Mouse (Mus musculus): ENCODE measurements around the gene Ip6k1. TPM values are rescaled to one million over a fixed set of nuclear protein-coding genes. Genes with fewer than 3 reads are reported as not detected.

Gene Ip6k1
- polyA plus RNA-seq, 1 experiment from 2014 or later, result 29.2 TPM

DNA sequence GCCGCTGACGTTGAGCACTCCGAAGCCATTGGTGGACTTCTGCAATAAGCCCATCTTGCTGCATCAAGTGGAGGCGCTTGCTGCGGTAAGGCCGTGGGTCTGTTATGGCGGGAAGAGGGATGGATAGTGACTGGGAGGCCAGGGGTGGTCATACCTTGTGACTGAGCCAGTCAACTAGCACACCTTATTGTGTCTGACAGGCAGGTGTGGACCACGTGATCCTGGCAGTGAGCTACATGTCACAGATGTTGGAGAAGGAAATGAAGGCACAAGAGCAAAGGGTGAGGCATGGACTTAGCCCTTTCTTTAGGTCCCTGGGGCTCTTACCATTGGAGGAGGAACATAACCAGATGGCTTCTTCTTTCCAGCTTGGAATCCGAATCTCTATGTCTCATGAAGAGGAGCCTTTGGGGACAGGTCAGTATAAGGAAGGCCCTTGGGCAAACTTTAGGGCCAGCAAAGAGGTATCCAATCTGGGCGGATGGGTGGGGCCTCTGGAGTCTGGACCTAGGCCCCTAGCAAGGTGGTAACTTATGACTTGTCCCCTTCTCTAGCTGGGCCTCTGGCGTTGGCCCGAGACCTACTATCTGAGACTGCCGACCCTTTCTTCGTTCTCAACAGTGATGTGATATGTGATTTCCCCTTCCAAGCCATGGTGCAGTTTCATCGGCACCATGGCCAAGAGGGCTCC lies 47.4 kb downstream of the Ip6k1 start:
- Histone ChIP-seq H3K4me3 (ENCODE audit: low read depth, low read length) (peak overlapping the region; percentile 80), H3K9ac (replicated peaks; ENCODE audit: low read depth, low read length) (peak overlapping the region; percentile 73), H3K27ac (ENCODE audit: low read length) (peak overlapping the region; percentile 58), H3K4me2 (replicated peaks; ENCODE audit: low read depth, low read length) (peak overlapping the region; percentile 94), H3K9me3 (ENCODE audit: control insufficient read depth, low read depth, low read length) (no peaks in the 10 kb centered on the region), H3K36me3 (ENCODE audit: control insufficient read depth, insufficient read depth, low read length) (peaks cover 48% of the 10 kb centered on the region), H3K4me1 (ENCODE audit: control insufficient read depth, insufficient read depth, low read length) (peaks cover 14% of the 10 kb centered on the region), H3K27me3 (ENCODE audit: control insufficient read depth, insufficient read depth, low read length) (no peaks in the 10 kb centered on the region)
- WGBS, result 42% methylated on average over 15 of the region's 15 CpGs
- no peak for ATAC-seq (ENCODE audit: insufficient number of reproducible peaks, insufficient read depth, low FRiP score, low read depth)

DNA sequence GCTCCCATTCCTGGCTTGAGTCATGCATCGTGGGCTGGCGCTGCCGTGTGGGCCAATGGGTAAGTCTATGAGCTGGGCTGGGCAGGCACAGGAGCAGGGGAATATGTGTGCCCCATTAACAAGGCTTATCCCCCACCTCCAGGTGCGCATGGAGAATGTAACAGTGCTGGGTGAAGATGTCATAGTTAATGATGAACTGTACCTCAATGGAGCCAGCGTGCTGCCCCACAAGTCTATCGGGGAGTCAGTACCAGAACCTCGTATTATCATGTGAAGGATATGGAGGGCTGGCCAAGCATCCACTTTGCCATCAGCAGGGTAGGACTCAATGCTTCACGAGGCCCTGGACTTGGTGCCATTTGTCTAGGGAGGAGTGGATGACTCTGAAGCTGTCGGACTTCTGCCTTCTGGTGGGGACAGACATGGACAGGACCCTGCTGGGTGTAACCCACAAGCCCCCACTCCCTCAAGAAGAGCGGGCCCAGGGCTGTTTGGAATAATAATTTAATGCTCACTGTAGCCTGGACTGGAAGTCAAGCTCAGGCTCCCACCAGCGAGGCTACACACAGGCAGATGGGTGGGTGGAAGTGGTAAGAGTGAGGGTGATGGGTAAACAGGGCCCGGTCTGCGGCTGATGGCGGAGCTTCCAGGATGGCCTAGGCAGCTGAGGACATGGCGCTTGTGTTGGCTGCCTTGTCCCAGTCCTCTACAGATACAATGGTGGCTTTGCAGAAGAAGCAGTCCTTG lies 49.1 kb downstream of the Ip6k1 start:
- no peak for ATAC-seq (ENCODE audit: insufficient number of reproducible peaks, insufficient read depth, low FRiP score, low read depth)
- Histone ChIP-seq H3K4me3 (ENCODE audit: low read depth, low read length) (no peak overlapping the region), H3K9me3 (ENCODE audit: control insufficient read depth, low read depth, low read length) (no peaks in the 10 kb centered on the region), H3K27ac (ENCODE audit: low read length) (no peak overlapping the region), H3K4me1 (ENCODE audit: control insufficient read depth, insufficient read depth, low read length) (peaks cover 14% of the 10 kb centered on the region), H3K4me2 (replicated peaks; ENCODE audit: low read depth, low read length) (no peak overlapping the region), H3K27me3 (ENCODE audit: control insufficient read depth, insufficient read depth, low read length) (no peaks in the 10 kb centered on the region), H3K9ac (replicated peaks; ENCODE audit: low read depth, low read length) (no peak overlapping the region), H3K36me3 (ENCODE audit: control insufficient read depth, insufficient read depth, low read length) (peaks cover 37% of the 10 kb centered on the region; the same call in 1 of the 2 replicates)
- 92% methylated on average over 15 of the region's 15 CpGs for WGBS

GRCm38 (mm10) chr9:108051931-108052220 lies 49.6 kb downstream of the Ip6k1 start:
- Histone ChIP-seq H3K4me3 (ENCODE audit: low read depth, low read length) (no peak overlapping the region), H3K4me2 (replicated peaks; ENCODE audit: low read depth, low read length) (no peak overlapping the region), H3K9me3 (ENCODE audit: control insufficient read depth, low read depth, low read length) (no peaks in the 10 kb centered on the region), H3K4me1 (ENCODE audit: control insufficient read depth, insufficient read depth, low read length) (peaks cover 14% of the 10 kb centered on the region), H3K9ac (replicated peaks; ENCODE audit: low read depth, low read length) (no peak overlapping the region), H3K27ac (ENCODE audit: low read length) (no peak overlapping the region), H3K27me3 (ENCODE audit: control insufficient read depth, insufficient read depth, low read length) (no peaks in the 10 kb centered on the region), H3K36me3 (ENCODE audit: control insufficient read depth, insufficient read depth, low read length) (peaks cover 32% of the 10 kb centered on the region; the same call in 1 of the 2 replicates)
- 81% methylated on average over 4 of the region's 4 CpGs for WGBS
- no peak for ATAC-seq (ENCODE audit: insufficient number of reproducible peaks, insufficient read depth, low FRiP score, low read depth)

- H3K36me3 ChIP-seq (ENCODE audit: control insufficient read depth, insufficient read depth, low read length), result peaks cover 26% of the 10 kb centered on the region; the same call in 1 of the 2 replicates
- H3K9me3 ChIP-seq (ENCODE audit: control insufficient read depth, low read depth, low read length), result no peaks in the 10 kb centered on the region
- H3K4me3 ChIP-seq (ENCODE audit: low read depth, low read length), result no peak overlapping the region
- H3K27me3 ChIP-seq (ENCODE audit: control insufficient read depth, insufficient read depth, low read length), result no peaks in the 10 kb centered on the region
- H3K4me2 ChIP-seq (replicated peaks; ENCODE audit: low read depth, low read length), result no peak overlapping the region
- peak overlapping the region; percentile 15; the same call in 1 of the 2 replicates for H3K27ac ChIP-seq (ENCODE audit: low read length)
- peaks cover 14% of the 10 kb centered on the region for H3K4me1 ChIP-seq (ENCODE audit: control insufficient read depth, insufficient read depth, low read length)
- no peak for ATAC-seq (ENCODE audit: insufficient number of reproducible peaks, insufficient read depth, low FRiP score, low read depth)
- H3K9ac ChIP-seq (replicated peaks; ENCODE audit: low read depth, low read length), result no peak overlapping the region
- WGBS, result 74% methylated on average over 7 of the region's 7 CpGs
These were observed 50.1 kb downstream of the Ip6k1 start for GRCm38 (mm10) chr9:108052411-108052810.

DNA sequence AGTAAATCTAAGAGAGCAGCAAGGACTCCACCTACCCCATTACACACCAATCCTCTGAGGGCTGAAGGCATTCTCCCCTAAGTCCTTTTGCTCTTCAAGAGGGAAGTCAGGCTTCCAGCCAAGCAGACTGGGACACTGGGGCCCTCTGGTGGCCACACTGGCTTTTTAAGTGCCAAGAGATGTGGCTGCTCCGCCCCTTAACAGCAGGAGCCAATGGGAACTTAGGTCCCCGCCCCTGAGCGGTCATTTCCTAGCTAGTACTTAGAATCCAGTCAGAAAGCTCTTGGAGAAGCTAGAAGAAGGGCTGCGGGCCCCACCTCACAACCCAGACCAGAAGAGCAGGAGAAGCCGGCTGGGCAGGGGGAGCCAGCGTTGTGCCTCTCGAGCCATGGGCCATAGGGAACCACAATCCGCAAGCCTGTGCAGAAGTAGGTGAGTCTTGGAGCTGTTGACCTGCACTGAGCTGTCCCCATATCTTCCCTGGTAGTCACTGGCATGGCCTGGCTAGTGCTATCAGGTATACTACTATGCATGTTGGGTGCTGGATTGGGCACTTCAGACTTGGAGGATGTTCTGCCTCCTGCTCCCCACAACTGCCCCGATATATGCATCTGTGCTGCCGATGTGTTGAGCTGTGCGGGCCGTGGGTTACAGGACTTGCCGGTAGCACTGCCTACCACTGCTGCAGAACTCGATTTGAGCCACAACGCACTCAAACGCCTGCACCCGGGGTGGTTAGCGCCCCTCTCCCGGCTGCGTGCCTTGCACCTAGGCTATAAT lies 50.8 kb downstream of the Ip6k1 start, which contains the start of gene Amigo3:
TSS of gene Amigo3 (plus strand) at position 275 of the 780 bp plus-strand sequence.
- Histone ChIP-seq H3K9ac (replicated peaks; ENCODE audit: low read depth, low read length) (no peak within 1 kb of the TSS), H3K27ac (ENCODE audit: low read length) (peak within 1 kb of the TSS; percentile 22), H3K9me3 (ENCODE audit: control insufficient read depth, low read depth, low read length) (no peaks in the 10 kb centered on the region), H3K27me3 (ENCODE audit: control insufficient read depth, insufficient read depth, low read length) (no peaks in the 10 kb centered on the region), H3K4me3 (ENCODE audit: low read depth, low read length) (peak within 1 kb of the TSS; percentile 7; the same call in 1 of the 2 replicates), H3K4me2 (replicated peaks; ENCODE audit: low read depth, low read length) (peak within 1 kb of the TSS; percentile 33), H3K4me1 (ENCODE audit: control insufficient read depth, insufficient read depth, low read length) (peaks cover 10% of the 10 kb centered on the region), H3K36me3 (ENCODE audit: control insufficient read depth, insufficient read depth, low read length) (peaks cover 26% of the 10 kb centered on the region; the same call in 1 of the 2 replicates)
- peak; percentile 66 for ATAC-seq (ENCODE audit: insufficient number of reproducible peaks, insufficient read depth, low FRiP score, low read depth)
- WGBS, result 58% methylated on average over 20 of the region's 20 CpGs

- WGBS, result 86% methylated on average over 15 of the region's 15 CpGs
- H3K9ac ChIP-seq (replicated peaks; ENCODE audit: low read depth, low read length), result no peak overlapping the region
- H3K27me3 ChIP-seq (ENCODE audit: control insufficient read depth, insufficient read depth, low read length), result no peaks in the 10 kb centered on the region
- H3K4me3 ChIP-seq (ENCODE audit: low read depth, low read length), result no peak overlapping the region
- peaks cover 9% of the 10 kb centered on the region; the same call in 1 of the 2 replicates for H3K4me1 ChIP-seq (ENCODE audit: control insufficient read depth, insufficient read depth, low read length)
- H3K9me3 ChIP-seq (ENCODE audit: control insufficient read depth, low read depth, low read length), result no peaks in the 10 kb centered on the region
- ATAC-seq (ENCODE audit: insufficient number of reproducible peaks, insufficient read depth, low FRiP score, low read depth), result no peak
- peaks cover 26% of the 10 kb centered on the region; the same call in 1 of the 2 replicates for H3K36me3 ChIP-seq (ENCODE audit: control insufficient read depth, insufficient read depth, low read length)
- H3K27ac ChIP-seq (ENCODE audit: low read length), result no peak overlapping the region
- H3K4me2 ChIP-seq (replicated peaks; ENCODE audit: low read depth, low read length), result 0 out of 2 replicates have a peak overlapping the region, but pooled peaks have one; percentile 33
These were observed 51.4 kb downstream of the Ip6k1 start for GRCm38 (mm10) chr9:108053665-108054225.

DNA sequence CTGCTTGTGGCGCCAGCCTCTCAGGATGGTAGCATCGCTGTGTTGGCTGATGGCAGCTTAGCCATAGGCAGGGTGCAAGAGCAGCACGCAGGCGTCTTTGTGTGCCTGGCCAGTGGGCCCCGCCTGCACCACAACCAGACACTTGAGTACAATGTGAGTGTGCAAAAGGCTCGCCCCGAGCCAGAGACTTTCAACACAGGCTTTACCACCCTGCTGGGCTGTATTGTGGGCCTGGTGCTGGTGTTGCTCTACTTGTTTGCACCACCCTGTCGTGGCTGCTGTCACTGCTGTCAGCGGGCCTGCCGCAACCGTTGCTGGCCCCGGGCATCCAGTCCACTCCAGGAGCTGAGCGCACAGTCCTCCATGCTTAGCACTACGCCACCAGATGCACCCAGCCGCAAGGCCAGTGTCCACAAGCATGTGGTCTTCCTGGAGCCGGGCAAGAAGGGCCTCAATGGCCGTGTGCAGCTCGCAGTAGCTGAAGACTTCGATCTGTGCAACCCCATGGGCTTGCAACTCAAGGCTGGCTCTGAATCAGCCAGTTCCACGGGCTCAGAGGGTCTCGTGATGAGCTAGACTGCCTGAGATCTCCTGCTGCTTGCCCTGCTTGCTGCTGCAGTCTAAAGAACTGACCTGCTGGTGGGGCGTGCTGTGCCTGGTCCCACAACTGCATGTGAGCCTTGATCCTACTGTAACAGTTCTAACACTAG lies 52.2 kb downstream of the Ip6k1 start:
- no peak overlapping the region for H3K4me2 ChIP-seq (replicated peaks; ENCODE audit: low read depth, low read length)
- H3K4me3 ChIP-seq (ENCODE audit: low read depth, low read length), result no peak overlapping the region
- H3K36me3 ChIP-seq (ENCODE audit: control insufficient read depth, insufficient read depth, low read length), result peaks cover 26% of the 10 kb centered on the region; the same call in 1 of the 2 replicates
- H3K9me3 ChIP-seq (ENCODE audit: control insufficient read depth, low read depth, low read length), result no peaks in the 10 kb centered on the region
- no peak overlapping the region for H3K27ac ChIP-seq (ENCODE audit: low read length)
- no peak for ATAC-seq (ENCODE audit: insufficient number of reproducible peaks, insufficient read depth, low FRiP score, low read depth)
- no peaks in the 10 kb centered on the region for H3K27me3 ChIP-seq (ENCODE audit: control insufficient read depth, insufficient read depth, low read length)
- WGBS, result 87% methylated on average over 22 of the region's 22 CpGs
- peaks cover 8% of the 10 kb centered on the region; the same call in 1 of the 2 replicates for H3K4me1 ChIP-seq (ENCODE audit: control insufficient read depth, insufficient read depth, low read length)
- no peak overlapping the region for H3K9ac ChIP-seq (replicated peaks; ENCODE audit: low read depth, low read length)
